ENCODE assay signal across 21 mouse cellular contexts in the genomic region with DNA sequence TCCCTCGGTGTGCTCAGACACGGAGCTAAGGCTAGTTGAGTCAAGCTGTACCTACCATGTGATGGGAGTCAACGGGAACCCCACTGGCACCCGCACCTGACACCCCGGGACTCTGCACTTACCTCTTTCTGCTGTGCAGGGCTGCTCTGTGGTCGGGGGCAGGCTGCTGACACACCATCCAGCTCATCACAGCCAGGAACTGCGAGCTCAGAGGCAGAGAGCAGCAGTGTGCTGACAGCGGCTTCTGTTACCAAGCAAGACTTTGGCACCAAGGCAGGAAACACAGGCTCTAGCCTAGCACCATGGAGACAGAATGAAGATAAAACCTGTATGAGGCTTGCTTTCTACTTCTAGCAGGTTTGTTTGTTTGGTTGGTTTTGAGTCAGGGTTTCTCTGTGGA. TPM values are rescaled to one million over a fixed set of nuclear protein-coding genes. Genes with fewer than 3 reads are reported as not detected.
DNase-seq lines count a peak whose midpoint lies in the region; TF ChIP-seq lines count a peak whose summit lies in the region.
"Had no signal": no experiment of that assay in that cellular context is flagged by ENCODE, and none has a peak within 500 bp of the region (broad histone marks: within the 10 kb centered on the region; RNA-seq: fewer than 3 reads in every experiment).

No protein-coding gene starts in this region.

- 0 out of 2 replicates have a peak, but pooled peaks cover 3% of the 10 kb centered on the region for H3K4me1 ChIP-seq in cortical plate, adult 2 months (ENCODE audit: control insufficient read depth, insufficient read depth, low read length)
- H3K4me1 ChIP-seq: embryonic facial prominence, embryonic 13.5 days; forebrain, embryonic 13.5 days; heart, embryonic 12.5 days; hindbrain, embryonic 10.5 days had no signal

- H3K27ac ChIP-seq in cortical plate, adult 2 months (ENCODE audit: insufficient read depth, low read length) = peak overlapping the region; percentile 45; the same call in 1 of the 2 replicates
- H3K27ac ChIP-seq: embryonic facial prominence, embryonic 13.5 days; forebrain, embryonic 13.5 days; hindbrain, embryonic 10.5 days; hindbrain, embryonic 14.5 days had no signal

- no peak overlapping the region for H3K4me3 ChIP-seq in cortical plate, adult 2 months (ENCODE audit: insufficient read depth, low read length)
- H3K4me3 ChIP-seq: embryonic facial prominence, embryonic 13.5 days; forebrain, embryonic 13.5 days; heart, embryonic 12.5 days; hindbrain, embryonic 10.5 days had no signal

- DNase-seq in layer of hippocampus, adult 8-10 months (ENCODE audit: low spot score in 2 of 2) = peak; percentile 33 to 39
- peak; percentile 19 to 55 for DNase-seq in layer of hippocampus, postnatal 14 days (ENCODE audit: low spot score in 2 of 2)
- no peak for DNase-seq in embryo, embryonic 9.5 days (ENCODE audit: extremely low spot score)
- no peak for DNase-seq in kidney, postnatal 4 days
- DNase-seq in right cerebral cortex, adult 18-20 months = no peak
- no peak for DNase-seq in gastrocnemius, postnatal 25 days
- DNase-seq: adrenal gland, postnatal 14 days; cerebellum, adult 2 months; cerebellum, postnatal 10 days; forebrain, postnatal 0 days; gastrocnemius, postnatal 14 days had no signal

- no peak for TF ChIP-seq POLR2A in cortical plate, adult 2 months (IDR thresholded peaks at IDR 0.05; ENCODE audit: extremely low read depth, insufficient read depth, low read length)

- TF ChIP-seq CTCF in cortical plate, adult 2 months (IDR thresholded peaks at IDR 0.05; ENCODE audit: extremely low read depth, insufficient read depth, low read length) = no peak

RNA-seq across cellular contexts. Expression of a gene that starts 6.4 kb away (rescaled TPM):
- not detected in 2 replicates for polyA plus RNA-seq in cortical plate, adult 2 months (2012; rRNA removed)
- not detected for total RNA-seq in layer of hippocampus, adult 8-10 months (2022)
- total RNA-seq in layer of hippocampus, postnatal 14 days (2021) = not detected
- total RNA-seq in gastrocnemius, postnatal 25 days (2021) = not detected
- total RNA-seq: adrenal gland, postnatal 14 days; common myeloid progenitor, adult 5-6 weeks; gastrocnemius, postnatal 14 days; heart, postnatal 25 days; MEL had no signal
- polyA plus RNA-seq: embryonic facial prominence, embryonic 13.5 days; forebrain, embryonic 13.5 days; forebrain, postnatal 0 days; heart, embryonic 12.5 days; heart, embryonic 16.5 days; hindbrain, embryonic 10.5 days; hindbrain, embryonic 14.5 days had no signal

RNA-seq across cellular contexts. Expression of a gene that starts 33.6 kb away (rescaled TPM):
- polyA plus RNA-seq in cortical plate, adult 2 months (2012; rRNA removed) = 16.0 and 16.3 TPM in 2 replicates
- 10 to 100 TPM; 42.3 to 65.8 (median 48.6) TPM for total RNA-seq in layer of hippocampus, adult 8-10 months (2022)
- 10 to 100 TPM; 53.3 to 58.4 TPM for total RNA-seq in layer of hippocampus, postnatal 14 days (2021)
- 1 to 10 TPM; 4.1 to 4.7 TPM for total RNA-seq in gastrocnemius, postnatal 25 days (2021)

RNA-seq across cellular contexts. Expression of a gene that starts 35.0 kb away (rescaled TPM):
- polyA plus RNA-seq in cortical plate, adult 2 months (2012; rRNA removed) = 81.8 and 87.4 TPM in 2 replicates
- total RNA-seq in layer of hippocampus, adult 8-10 months (2022) = 10 to 100 TPM; 60.9 to 65.6 (median 65.0) TPM
- 10 to 100 TPM; 57.4 to 60.3 TPM for total RNA-seq in layer of hippocampus, postnatal 14 days (2021)
- total RNA-seq in gastrocnemius, postnatal 25 days (2021) = 10 to 100 TPM; 14.0 to 15.8 TPM

RNA-seq across cellular contexts. Expression of a gene that starts 43.0 kb away (rescaled TPM):
- polyA plus RNA-seq in cortical plate, adult 2 months (2012; rRNA removed) = 44.7 and 46.7 TPM in 2 replicates
- total RNA-seq in layer of hippocampus, adult 8-10 months (2022) = 10 to 100 TPM; 68.2 to 75.3 (median 72.5) TPM
- total RNA-seq in layer of hippocampus, postnatal 14 days (2021) = 10 to 100 TPM; 55.8 to 57.8 TPM
- total RNA-seq in gastrocnemius, postnatal 25 days (2021) = 10 to 100 TPM in 1 of 2 experiments, 1 to 10 TPM in 1; 10.0 to 11.7 TPM

Comparison
In these comparisons a context has a peak if more than half of its experiments do, and no peak if none do; other contexts are left out.
1. DNase-seq: peak in layer of hippocampus, adult 8-10 months (2 of 2) and layer of hippocampus, postnatal 14 days (2 of 2); none in embryo, embryonic 9.5 days (single experiment), kidney, postnatal 4 days (0 of 2), right cerebral cortex, adult 18-20 months (single experiment) and gastrocnemius, postnatal 25 days (single experiment).
2. RNA of a gene that starts 33.6 kb away (total RNA-seq): 53.3 to 58.4 TPM in layer of hippocampus, postnatal 14 days and 42.3 to 65.8 TPM in layer of hippocampus, adult 8-10 months; 4.1 to 4.7 TPM in gastrocnemius, postnatal 25 days; every median in the first group is over 4 times any median in the second.